Mouse (Mus musculus): ENCODE results near the gene Bri3bp. TPM values are rescaled to one million over a fixed set of nuclear protein-coding genes. Genes with fewer than 3 reads are reported as not detected.
"Not testable (repeated sequence)": the region's sequence is repeated elsewhere in the genome, so short reads cannot be mapped to it uniquely, and the experiment has no call there.

Bri3bp gene
- polyA plus RNA-seq, 1 experiment from 2014 or later = 57.6 TPM

- Histone ChIP-seq H3K36me3 (replicated peaks) (no peaks in the 10 kb centered on the region), H3K9me3 (no peaks in the 10 kb centered on the region), H3K27me3 (ENCODE audit: poor library complexity, severe bottlenecking) (peaks cover 13% of the 10 kb centered on the region; the same call in 1 of the 2 replicates), H3K4me1 (peaks cover 44% of the 10 kb centered on the region), H3K4me3 (peak overlapping the region; percentile 66), H3K27ac (peak overlapping the region; percentile 89)
- DNase-seq (ENCODE audit: extremely low spot score, low spot score) = no peak
- WGBS = 1% methylated on average over 7 of the region's 7 CpGs
Measured at GRCm38 (mm10) chr5:125404536-125404902, 36.8 kb upstream of the Bri3bp start.

GRCm38 (mm10) chr5:125404903-125405545 lies 36.3 kb upstream of the Bri3bp start:
- Histone ChIP-seq H3K36me3 (replicated peaks) (no peaks in the 10 kb centered on the region), H3K9me3 (no peaks in the 10 kb centered on the region), H3K27ac (peak overlapping the region; percentile 89), H3K27me3 (ENCODE audit: poor library complexity, severe bottlenecking) (peaks cover 13% of the 10 kb centered on the region; the same call in 1 of the 2 replicates), H3K4me3 (peak overlapping the region; percentile 66), H3K4me1 (peaks cover 49% of the 10 kb centered on the region)
- under 1% methylated on average over 28 of the region's 28 CpGs for WGBS
- peak; percentile 83 for DNase-seq (ENCODE audit: extremely low spot score, low spot score)

GRCm38 (mm10) chr5:125405546-125406248 lies 35.7 kb upstream of the Bri3bp start:
- H3K4me3 ChIP-seq = peak overlapping the region; percentile 66
- WGBS = under 1% methylated on average over 31 of the region's 31 CpGs
- H3K9me3 ChIP-seq = no peaks in the 10 kb centered on the region
- DNase-seq (ENCODE audit: extremely low spot score, low spot score) = peak; percentile 89
- H3K36me3 ChIP-seq (replicated peaks) = no peaks in the 10 kb centered on the region
- H3K4me1 ChIP-seq = peaks cover 55% of the 10 kb centered on the region
- H3K27me3 ChIP-seq (ENCODE audit: poor library complexity, severe bottlenecking) = peaks cover 13% of the 10 kb centered on the region; the same call in 1 of the 2 replicates
- H3K27ac ChIP-seq = peak overlapping the region; percentile 89

- H3K4me1 ChIP-seq = peaks cover 55% of the 10 kb centered on the region
Measured at GRCm38 (mm10) chr5:125406322-125407016, 34.9 kb upstream of the Bri3bp start.

GRCm38 (mm10) chr5:125407020-125407830 lies 34.1 kb upstream of the Bri3bp start:
- Histone ChIP-seq H3K9me3 (no peaks in the 10 kb centered on the region), H3K36me3 (replicated peaks) (no peaks in the 10 kb centered on the region), H3K4me1 (peaks cover 55% of the 10 kb centered on the region), H3K27ac (peak overlapping the region; percentile 89), H3K27me3 (ENCODE audit: poor library complexity, severe bottlenecking) (peaks cover 7% of the 10 kb centered on the region; the same call in 1 of the 2 replicates), H3K4me3 (peak overlapping the region; percentile 66)
- 53% methylated on average over 13 of the region's 13 CpGs for WGBS
- DNase-seq (ENCODE audit: extremely low spot score, low spot score) = no peak

More at GRCm38 (mm10) chr5:125406322-125407016, 34.9 kb upstream of the Bri3bp start:
- Histone ChIP-seq H3K27me3 (ENCODE audit: poor library complexity, severe bottlenecking) (peaks cover 13% of the 10 kb centered on the region; the same call in 1 of the 2 replicates), H3K36me3 (replicated peaks) (no peaks in the 10 kb centered on the region), H3K4me3 (peak overlapping the region; percentile 66), H3K9me3 (no peaks in the 10 kb centered on the region), H3K27ac (peak overlapping the region; percentile 89)
- no peak for DNase-seq (ENCODE audit: extremely low spot score, low spot score)
- WGBS = under 1% methylated on average over 20 of the region's 20 CpGs

GRCm38 (mm10) chr5:125407910-125408575 lies 33.3 kb upstream of the Bri3bp start:
- Histone ChIP-seq H3K4me1 (peaks cover 50% of the 10 kb centered on the region), H3K27me3 (ENCODE audit: poor library complexity, severe bottlenecking) (peaks cover under 1% of the 10 kb centered on the region; the same call in 1 of the 2 replicates), H3K27ac (no peak overlapping the region), H3K4me3 (peak overlapping the region; percentile 51; the same call in 1 of the 2 replicates), H3K9me3 (no peaks in the 10 kb centered on the region), H3K36me3 (replicated peaks) (peaks cover 2% of the 10 kb centered on the region)
- DNase-seq (ENCODE audit: extremely low spot score, low spot score) = no peak
- 68% methylated on average over 14 of the region's 14 CpGs for WGBS

- peaks cover 42% of the 10 kb centered on the region for H3K4me1 ChIP-seq
- H3K9me3 ChIP-seq = no peaks in the 10 kb centered on the region
- H3K4me3 ChIP-seq = peak overlapping the region; percentile 51
- under 1% methylated on average over 13 of the region's 13 CpGs for WGBS
- peak overlapping the region; percentile 79 for H3K27ac ChIP-seq
- H3K36me3 ChIP-seq (replicated peaks) = peaks cover 10% of the 10 kb centered on the region
- no peaks in the 10 kb centered on the region for H3K27me3 ChIP-seq (ENCODE audit: poor library complexity, severe bottlenecking)
- DNase-seq (ENCODE audit: extremely low spot score, low spot score) = peak; percentile 90
Measured at GRCm38 (mm10) chr5:125408842-125409241, 32.5 kb upstream of the Bri3bp start.

GRCm38 (mm10) chr5:125409348-125410090 lies 31.8 kb upstream of the Bri3bp start:
- H3K4me3 ChIP-seq = peak overlapping the region; percentile 51
- WGBS = 4% methylated on average over 20 of the region's 20 CpGs
- no peaks in the 10 kb centered on the region for H3K27me3 ChIP-seq (ENCODE audit: poor library complexity, severe bottlenecking)
- H3K9me3 ChIP-seq = no peaks in the 10 kb centered on the region
- H3K4me1 ChIP-seq = peaks cover 39% of the 10 kb centered on the region
- DNase-seq (ENCODE audit: extremely low spot score, low spot score) = peak; percentile 74
- H3K36me3 ChIP-seq (replicated peaks) = peaks cover 16% of the 10 kb centered on the region
- H3K27ac ChIP-seq = peak overlapping the region; percentile 79

- Histone ChIP-seq H3K4me3 (no peak overlapping the region), H3K4me1 (peaks cover 27% of the 10 kb centered on the region), H3K9me3 (no peaks in the 10 kb centered on the region), H3K27ac (no peak overlapping the region), H3K36me3 (replicated peaks) (peaks cover 41% of the 10 kb centered on the region), H3K27me3 (ENCODE audit: poor library complexity, severe bottlenecking) (no peaks in the 10 kb centered on the region)
- peak; percentile 64 for DNase-seq (ENCODE audit: extremely low spot score, low spot score)
- 61% methylated on average over 5 of the region's 5 CpGs for WGBS
Measured at GRCm38 (mm10) chr5:125411972-125412530, 29.3 kb upstream of the Bri3bp start.

GRCm38 (mm10) chr5:125412536-125412935 lies 28.8 kb upstream of the Bri3bp start:
- not testable (repeated sequence) for H3K9me3 ChIP-seq; DNase-seq (ENCODE audit: extremely low spot score, low spot score); H3K27me3 ChIP-seq (ENCODE audit: poor library complexity, severe bottlenecking); H3K4me3 ChIP-seq; H3K27ac ChIP-seq
- Histone ChIP-seq H3K36me3 (replicated peaks) (peaks cover 46% of the 10 kb centered on the region), H3K4me1 (peaks cover 22% of the 10 kb centered on the region)
- WGBS = 90% methylated on average over 8 of the region's 8 CpGs

- DNase-seq (ENCODE audit: extremely low spot score, low spot score) = no peak
- no peaks in the 10 kb centered on the region for H3K9me3 ChIP-seq
- WGBS = 92% methylated on average over 4 of the region's 4 CpGs
- no peaks in the 10 kb centered on the region for H3K27me3 ChIP-seq (ENCODE audit: poor library complexity, severe bottlenecking)
- no peak overlapping the region for H3K4me3 ChIP-seq
- H3K4me1 ChIP-seq = peaks cover 12% of the 10 kb centered on the region
- peaks cover 58% of the 10 kb centered on the region for H3K36me3 ChIP-seq (replicated peaks)
- H3K27ac ChIP-seq = no peak overlapping the region
Measured at GRCm38 (mm10) chr5:125413763-125414162, 27.6 kb upstream of the Bri3bp start.

All from forebrain, embryonic 10.5 days (tissue).